Mouse (Mus musculus): ENCODE measurements around the gene Tex19.2.

DNA sequence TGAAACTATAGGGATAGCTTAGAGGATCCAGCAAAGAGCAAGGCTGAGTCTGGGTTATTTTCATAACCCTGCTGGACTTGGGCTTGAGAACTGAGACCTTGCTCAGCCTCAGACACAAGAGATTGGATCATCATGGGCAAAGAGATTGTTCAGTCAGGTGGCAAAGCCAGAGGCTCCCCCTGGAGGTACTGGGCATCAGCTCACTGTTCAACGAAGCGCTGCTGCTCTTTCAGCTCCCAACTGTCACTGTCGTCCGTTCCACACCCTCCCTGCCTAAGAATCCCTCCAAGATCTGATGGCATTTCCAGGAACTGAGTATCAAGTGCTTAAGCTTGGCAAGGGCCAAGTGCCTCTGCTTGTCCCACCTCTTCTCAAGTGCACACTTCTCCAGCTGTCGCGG, 20.3 kb upstream of the Tex19.2 start:
- TF ChIP-seq CTCF (conservative IDR thresholded peaks at IDR 0.05; ENCODE audit: insufficient read depth, insufficient read length, low read depth, low read length) (peak; percentile 34; the same call in 1 of the 2 replicates), POLR2A (IDR thresholded peaks at IDR 0.05; ENCODE audit: low read depth, low read length) (no peak)

Data from kidney, adult 2 months (tissue).